Mouse (Mus musculus): ENCODE data around the gene Ttl. TPM values are rescaled to one million over a fixed set of nuclear protein-coding genes. Genes with fewer than 3 reads are reported as not detected.

Gene Ttl
- total RNA-seq, 2 experiments from 2014 or later: 18.8 to 19.9 TPM

GRCm38 (mm10) chr2:129081097-129081496 is 15.4 kb downstream of the Ttl start:
- intact Hi-C loops (cut with DNase I): loop anchor here (5.0 kb wide), 1 partner anchor 74 kb away; no protein-coding TSS in a partner anchor
- no peak for DNase-seq

GRCm38 (mm10) chr2:129083514-129083913 is 17.8 kb downstream of the Ttl start:
- DNase-seq: no peak
- intact Hi-C loops (cut with DNase I): loop anchor here (5.0 kb wide), 1 partner anchor 76 kb away; no protein-coding TSS in a partner anchor

- DNase-seq: peak in 1 of 2 experiments; percentile 43
- intact Hi-C loops (cut with DNase I): loop anchor here (1.0 to 5.0 kb wide), 3 partner anchors 78 to 172 kb away; no protein-coding TSS in a partner anchor
These were observed 19.2 kb downstream of the Ttl start for GRCm38 (mm10) chr2:129084959-129085358.

DNA sequence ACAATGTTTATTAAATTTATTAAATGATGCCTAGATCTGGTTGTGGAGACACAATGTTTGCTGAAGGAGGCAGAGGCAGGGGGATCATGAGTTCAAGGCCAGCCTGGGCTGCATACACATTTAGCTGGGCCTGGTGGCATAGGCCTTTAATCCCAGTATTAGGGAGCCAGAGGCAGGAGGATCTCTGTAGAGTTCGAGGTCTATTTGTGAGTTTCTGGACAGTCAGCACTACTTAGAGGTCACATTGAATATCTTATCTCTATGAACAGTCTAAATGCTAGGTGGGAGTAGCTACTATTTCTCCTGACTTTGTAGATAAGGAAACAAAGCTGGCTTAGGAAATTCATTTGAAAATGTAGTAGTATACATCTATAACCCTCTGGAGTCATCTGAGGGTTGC is 21.8 kb downstream of the Ttl start:
- DNase-seq: no peak
- intact Hi-C loops (cut with DNase I): loop anchor here (5.0 kb wide), 1 partner anchor 170 kb away; no protein-coding TSS in a partner anchor

- intact Hi-C loops (cut with DNase I): no loop called here
- no peak for DNase-seq
These were observed 24.6 kb downstream of the Ttl start for GRCm38 (mm10) chr2:129090370-129090769.

DNA sequence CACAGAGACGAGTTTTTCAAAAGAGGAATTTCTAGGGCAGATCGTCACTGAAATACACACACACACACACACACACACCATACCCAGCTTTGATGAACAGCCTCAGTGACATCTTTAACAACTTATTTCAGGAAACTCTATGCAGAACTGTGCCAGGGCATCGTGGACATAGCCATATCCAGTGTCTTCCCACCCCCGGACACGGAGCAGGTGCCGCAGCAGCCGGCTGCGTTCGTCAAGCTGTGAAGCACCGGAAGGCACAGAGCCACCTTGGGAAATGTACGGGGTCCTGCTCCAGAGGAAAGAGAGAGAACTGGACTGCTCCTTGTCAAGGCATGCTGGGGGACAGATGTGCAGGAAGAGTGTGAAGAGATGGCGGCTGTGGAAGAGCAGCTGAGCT is 27.1 kb downstream of the Ttl start:
- intact Hi-C loops (cut with DNase I): no loop called here
- no peak for DNase-seq

- intact Hi-C loops (cut with DNase I): no loop called here
- DNase-seq: no peak
These were observed 28.4 kb downstream of the Ttl start for GRCm38 (mm10) chr2:129093926-129094724.

GRCm38 (mm10) chr2:129100784-129101310 is 35.1 kb downstream of the Ttl start, which contains the start of gene Polr1b:
TSS of gene Polr1b (plus strand) at chr2:129100995.
- peak; percentile 87 to 88 for DNase-seq
- intact Hi-C loops (cut with DNase I): loop anchor here (1.0 kb wide), 1 partner anchor 28 kb away; the partner anchor contains the start of gene Chchd5

- intact Hi-C loops (cut with DNase I): no loop called here
These were observed 47.2 kb downstream of the Ttl start for GRCm38 (mm10) chr2:129112924-129113323.

DNA sequence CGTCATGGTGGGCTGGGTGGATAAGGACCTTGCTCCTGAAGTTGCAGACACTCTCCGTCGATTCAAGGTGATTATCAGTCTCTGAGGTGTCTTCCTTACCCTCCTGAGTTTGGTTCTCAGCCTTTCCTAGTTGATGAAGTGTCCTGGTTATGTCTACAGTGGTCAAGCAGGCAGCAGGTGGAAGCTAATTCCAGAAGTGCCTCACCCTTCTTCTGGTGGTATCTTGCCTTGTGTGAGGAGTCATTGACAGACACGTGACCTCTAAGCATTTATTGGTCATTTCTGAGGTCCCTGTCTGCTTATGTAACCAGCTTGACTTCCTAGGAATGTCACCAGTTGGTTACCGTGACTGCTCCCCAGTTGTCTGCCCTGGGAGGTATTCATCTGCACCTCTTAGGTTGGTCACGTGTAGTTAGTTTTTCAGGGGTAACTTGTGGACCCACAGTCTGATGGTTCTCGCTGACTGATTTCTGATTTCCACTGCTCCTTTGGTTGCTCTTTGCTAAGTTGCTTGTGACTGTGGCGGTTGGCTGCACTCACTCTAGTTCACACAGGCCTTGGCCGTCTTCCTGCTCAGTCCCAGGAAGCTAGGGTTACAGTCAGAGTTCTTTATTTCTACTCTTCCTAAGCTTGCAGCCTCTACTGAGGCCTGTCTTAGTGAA is 50.1 kb downstream of the Ttl start:
- intact Hi-C loops (cut with DNase I): no loop called here
- DNase-seq: no peak

More at GRCm38 (mm10) chr2:129112924-129113323, 47.2 kb downstream of the Ttl start:
- no peak for DNase-seq

DNA sequence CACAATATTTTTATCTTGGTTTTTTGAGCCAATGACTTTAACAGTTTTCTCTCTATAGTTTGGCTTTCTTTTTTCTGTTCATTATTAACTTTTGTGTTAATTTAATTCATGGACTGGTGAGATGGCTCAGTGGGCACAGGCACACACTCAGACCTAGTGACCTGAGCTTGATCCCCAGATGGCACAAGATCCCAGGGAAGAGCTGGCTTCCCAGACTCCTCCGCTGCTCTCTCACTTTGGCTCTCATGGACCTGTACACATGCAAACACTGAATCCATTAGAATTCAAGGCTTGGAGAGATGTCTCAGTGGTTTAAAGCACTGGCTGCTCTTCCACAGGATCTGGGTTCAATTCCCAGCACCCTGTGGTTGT is 50.6 kb downstream of the Ttl start:
- intact Hi-C loops (cut with DNase I): no loop called here
- DNase-seq: no peak

- intact Hi-C loops (cut with DNase I): no loop called here
- no peak for DNase-seq
These were observed 52.3 kb downstream of the Ttl start for GRCm38 (mm10) chr2:129118061-129118460.

DNA sequence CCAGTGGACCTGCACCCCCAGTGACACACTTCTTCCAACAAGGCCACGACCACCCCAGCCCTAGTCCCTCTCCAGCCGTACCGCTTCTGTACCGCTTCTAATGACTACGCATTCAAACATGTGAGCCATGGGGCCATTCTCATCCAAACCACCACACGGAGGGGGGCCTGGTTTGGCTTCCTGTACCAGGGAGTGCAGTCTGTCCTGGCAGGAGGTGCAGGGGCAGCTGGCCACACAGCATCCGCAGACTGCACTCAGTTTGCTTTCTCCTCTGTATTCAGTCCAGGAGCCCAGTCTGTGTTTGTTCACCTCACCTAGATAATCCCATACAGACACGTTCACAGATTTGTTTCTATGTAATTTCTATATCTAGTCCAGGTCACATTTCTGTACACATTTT is 56.2 kb downstream of the Ttl start:
- intact Hi-C loops (cut with DNase I): no loop called here
- no peak for DNase-seq

DNA sequence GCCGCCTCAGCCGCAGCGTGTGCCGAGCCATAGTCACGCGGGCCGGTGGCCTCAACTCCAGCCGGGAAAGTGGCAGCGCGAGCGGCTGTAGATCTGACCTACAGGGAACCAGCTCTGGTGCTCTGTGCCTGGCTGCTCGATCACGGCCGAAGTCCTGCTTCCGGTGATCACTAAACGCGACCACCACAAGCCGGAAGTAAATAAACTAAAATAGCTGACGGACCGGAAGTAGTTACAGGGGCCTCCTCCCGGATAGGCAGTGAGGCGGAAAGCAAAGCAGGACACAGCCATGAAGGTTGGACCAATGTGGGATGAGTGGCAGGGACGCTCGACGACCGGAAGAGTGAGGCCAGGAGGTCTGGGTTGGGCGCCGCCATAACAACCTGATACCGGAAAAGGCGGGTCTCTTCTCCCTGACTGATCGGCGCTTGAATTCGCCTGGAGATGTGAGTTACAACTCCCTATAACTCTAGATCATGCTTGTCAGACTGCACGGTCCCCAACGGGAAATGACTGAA is 63.7 kb downstream of the Ttl start, which contains the start of gene Chchd5:
Gene Chchd5 (plus strand): TSS at position 289 of the 518 bp plus-strand sequence.
- peak; percentile 82 to 87 for DNase-seq

DNA sequence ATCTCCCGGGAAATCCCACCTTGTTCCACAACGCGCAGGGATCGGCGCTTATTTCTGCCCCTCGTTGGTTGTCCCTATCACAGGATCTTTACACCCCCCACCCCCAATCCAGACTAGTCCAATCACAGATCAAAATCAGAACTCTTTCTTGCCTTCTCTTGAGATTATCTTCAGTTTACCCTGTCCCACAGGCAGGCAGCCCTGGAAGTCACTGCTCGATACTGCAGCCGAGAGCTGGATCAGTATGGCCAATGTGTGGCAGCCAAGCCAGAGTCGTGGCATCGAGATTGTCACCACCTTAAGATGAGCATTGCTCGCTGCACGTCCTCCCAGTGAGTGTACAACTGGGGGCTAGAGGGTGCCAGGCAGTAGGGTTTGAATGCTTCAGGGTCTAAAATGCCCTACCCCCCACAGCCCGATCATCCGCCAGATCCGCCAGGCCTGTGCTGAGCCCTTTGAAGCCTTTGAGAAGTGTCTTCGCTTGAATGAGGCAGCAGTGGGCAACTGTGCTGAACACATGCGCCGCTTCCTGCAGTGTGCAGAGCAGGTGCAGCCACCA is 64.3 kb downstream of the Ttl start:
- DNase-seq: peak in 1 of 2 experiments; percentile 24
- intact Hi-C loops (cut with DNase I): loop anchor here (1.0 to 2.0 kb wide), 2 partner anchors 29 to 69 kb away; partner anchors contain the start of gene Slc20a1

More for the DNA sequence above, 63.7 kb downstream of the Ttl start, which contains the start of gene Chchd5:
- intact Hi-C loops (cut with DNase I): loop anchor here (1.0 to 2.0 kb wide), 2 partner anchors 28 to 69 kb away; partner anchors contain the start of gene Slc20a1

- DNase-seq: no peak
- intact Hi-C loops (cut with DNase I): no loop called here
These were observed 65.0 kb downstream of the Ttl start for GRCm38 (mm10) chr2:129130776-129131175.

DNA sequence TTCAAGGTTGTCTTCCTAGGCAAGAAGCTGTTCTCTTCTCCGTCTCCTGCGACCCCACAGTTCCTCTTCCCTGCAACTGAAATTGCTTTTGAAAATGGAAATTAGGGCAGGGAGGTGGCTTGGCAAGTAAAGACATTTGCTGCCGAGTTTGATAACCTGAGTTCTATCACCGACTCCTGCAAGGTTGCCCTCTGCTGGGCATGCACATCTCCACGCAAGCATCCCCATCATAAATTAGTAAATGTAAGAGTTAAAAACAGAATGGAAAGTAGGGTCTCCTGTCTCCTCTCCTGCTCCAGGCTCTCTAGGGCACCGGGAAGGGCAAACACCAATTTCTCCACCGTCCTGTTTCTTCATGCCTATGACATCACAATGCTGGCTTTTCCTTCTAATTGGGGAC is 66.5 kb downstream of the Ttl start:
- intact Hi-C loops (cut with DNase I): no loop called here
- DNase-seq: no peak

- DNase-seq: no peak
- intact Hi-C loops (cut with DNase I): no loop called here
These were observed 67.5 kb downstream of the Ttl start for GRCm38 (mm10) chr2:129133006-129133805.

GRCm38 (mm10) chr2:129139906-129140305 is 74.2 kb downstream of the Ttl start:
- no peak for DNase-seq
- intact Hi-C loops (cut with DNase I): no loop called here
